Mouse (Mus musculus): ENCODE data around the gene Gigyf2.

GRCm38 (mm10) chr1:87291416-87291815, 35.4 kb upstream of the Gigyf2 start:
- TF ChIP-seq CTCF (conservative IDR thresholded peaks at IDR 0.05; ENCODE audit: low read length) (no peak), POU5F1 (IDR thresholded peaks at IDR 0.05; ENCODE audit: borderline replicate concordance, low read length) (no peak)
